Mouse (Mus musculus) olfactory bulb, adult 2 months (tissue): ENCODE data around the gene Hoxb8.

ENCODE experiments used
- CTCF ChIP-seq: fragments of 200-500 bp; IDR thresholded peaks from 2 replicates; pipeline ENCODE4 v1.5.1; 2012; ENCODE audit warnings: low read depth, mild to moderate bottlenecking, low read length, moderate library complexity; ENCODE audit not compliant: insufficient read depth
- POLR2A ChIP-seq: fragments of 200-500 bp; IDR thresholded peaks from 2 replicates; pipeline ENCODE4 v1.6.1; 2012; ENCODE audit warnings: mild to moderate bottlenecking, low read depth, low read length, moderate library complexity; ENCODE audit not compliant: insufficient read depth

GRCm38 (mm10) chr11:96275896-96276295, 5.8 kb upstream of the Hoxb8 start:
- no peak for TF ChIP-seq POLR2A
- TF ChIP-seq CTCF = no peak
